Mouse (Mus musculus): Measurements from ENCODE around the gene Col19a1. TPM values are rescaled to one million over a fixed set of nuclear protein-coding genes. Genes with fewer than 3 reads are reported as not detected.

Col19a1 gene
- polyA plus RNA-seq, 1 experiment from 2014 or later = 0.32 TPM

DNA sequence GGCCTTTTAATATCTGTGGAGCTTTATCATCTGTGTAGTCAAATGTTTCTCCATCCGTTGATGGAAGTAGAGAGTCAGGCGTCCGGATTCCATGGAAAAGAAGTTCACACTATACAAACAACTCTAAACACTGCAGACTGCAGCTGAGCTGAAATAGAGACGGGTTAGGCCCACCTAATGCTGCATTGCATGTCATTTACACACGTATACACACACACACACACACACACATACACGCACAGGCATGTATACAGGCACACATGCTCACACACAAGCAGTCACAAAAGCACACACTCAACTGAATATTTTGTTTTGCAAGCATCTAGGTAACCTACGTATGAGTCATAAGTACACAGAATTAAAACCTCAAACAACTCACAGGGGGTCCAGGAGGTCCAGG, 284.2 kb downstream of the Col19a1 start:
- 89% methylated on average over 7 of the region's 7 CpGs for WGBS
- DNase-seq (ENCODE audit: low spot score) (no peak), ATAC-seq (0 out of 2 replicates have a peak, but pooled peaks have one; percentile 13)
- no peaks in the 10 kb centered on the region for H3K4me1 ChIP-seq (ENCODE audit: control insufficient read depth, insufficient read depth, low read length)
- H3K27me3 ChIP-seq (replicated peaks; ENCODE audit: control insufficient read depth, insufficient read depth, low read length) = no peaks in the 10 kb centered on the region
- H3K4me3 ChIP-seq (ENCODE audit: low read depth, low read length) = no peak overlapping the region
- H3K9me3 ChIP-seq (replicated peaks; ENCODE audit: control insufficient read depth, low read length) = no peaks in the 10 kb centered on the region
- H3K4me2 ChIP-seq (ENCODE audit: low read length) = no peak overlapping the region
- no peak overlapping the region for H3K27ac ChIP-seq (ENCODE audit: low read depth, low read length)
- no peak overlapping the region for H3K9ac ChIP-seq (ENCODE audit: low read length)
- no peaks in the 10 kb centered on the region for H3K36me3 ChIP-seq (ENCODE audit: control insufficient read depth, insufficient read depth, low read length)

DNA sequence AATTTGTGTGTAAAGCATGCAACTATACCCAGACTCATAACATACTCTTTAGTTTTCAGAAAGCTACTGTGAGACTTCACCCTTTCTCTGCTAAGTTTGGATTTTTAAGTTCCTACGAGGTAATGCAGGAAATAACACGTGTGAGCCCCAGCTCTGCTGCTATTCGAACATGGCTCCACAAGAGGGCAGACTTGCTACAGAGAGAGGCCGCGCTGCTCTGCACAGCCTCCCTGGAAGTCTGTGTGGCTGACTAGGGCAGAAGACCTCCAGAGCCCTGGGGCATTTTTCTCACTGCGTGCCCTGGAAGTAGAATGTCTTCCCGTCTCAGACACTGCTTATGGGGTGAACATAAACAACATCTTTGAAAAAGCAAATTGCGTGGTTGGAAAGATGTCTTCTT, 284.6 kb downstream of the Col19a1 start:
- DNase-seq (ENCODE audit: low spot score) = peak; percentile 77
- Histone ChIP-seq H3K27me3 (replicated peaks; ENCODE audit: control insufficient read depth, insufficient read depth, low read length) (no peaks in the 10 kb centered on the region), H3K27ac (ENCODE audit: low read depth, low read length) (no peak overlapping the region), H3K4me1 (ENCODE audit: control insufficient read depth, insufficient read depth, low read length) (no peaks in the 10 kb centered on the region), H3K4me2 (ENCODE audit: low read length) (no peak overlapping the region), H3K9me3 (replicated peaks; ENCODE audit: control insufficient read depth, low read length) (no peaks in the 10 kb centered on the region), H3K9ac (ENCODE audit: low read length) (no peak overlapping the region), H3K36me3 (ENCODE audit: control insufficient read depth, insufficient read depth, low read length) (no peaks in the 10 kb centered on the region), H3K4me3 (ENCODE audit: low read depth, low read length) (no peak overlapping the region)
- peak; percentile 90 for ATAC-seq
- WGBS = 11% methylated on average over 8 of the region's 8 CpGs

DNA sequence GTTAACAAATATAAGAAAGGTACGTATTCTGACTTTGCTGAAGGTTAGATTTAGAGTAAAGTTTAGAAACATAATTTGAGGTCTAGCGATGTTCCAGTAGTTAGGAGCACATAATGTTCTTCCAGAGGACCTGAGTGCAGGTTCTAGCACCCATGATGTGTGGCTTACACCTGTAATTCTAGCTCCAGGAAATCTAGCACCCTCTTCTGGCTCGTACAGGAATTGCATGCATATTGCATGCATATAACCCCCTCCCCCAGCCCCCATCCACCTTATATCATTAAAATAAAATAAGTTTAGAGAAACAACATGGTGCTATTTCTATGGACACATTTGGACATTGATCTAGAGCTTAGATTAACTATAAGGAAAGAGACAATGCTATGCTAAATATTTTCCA, 286.6 kb downstream of the Col19a1 start:
- ATAC-seq = no peak
- WGBS = 86% methylated on average over 3 of the region's 3 CpGs
- no peak overlapping the region for H3K4me2 ChIP-seq (ENCODE audit: low read length)

DNA sequence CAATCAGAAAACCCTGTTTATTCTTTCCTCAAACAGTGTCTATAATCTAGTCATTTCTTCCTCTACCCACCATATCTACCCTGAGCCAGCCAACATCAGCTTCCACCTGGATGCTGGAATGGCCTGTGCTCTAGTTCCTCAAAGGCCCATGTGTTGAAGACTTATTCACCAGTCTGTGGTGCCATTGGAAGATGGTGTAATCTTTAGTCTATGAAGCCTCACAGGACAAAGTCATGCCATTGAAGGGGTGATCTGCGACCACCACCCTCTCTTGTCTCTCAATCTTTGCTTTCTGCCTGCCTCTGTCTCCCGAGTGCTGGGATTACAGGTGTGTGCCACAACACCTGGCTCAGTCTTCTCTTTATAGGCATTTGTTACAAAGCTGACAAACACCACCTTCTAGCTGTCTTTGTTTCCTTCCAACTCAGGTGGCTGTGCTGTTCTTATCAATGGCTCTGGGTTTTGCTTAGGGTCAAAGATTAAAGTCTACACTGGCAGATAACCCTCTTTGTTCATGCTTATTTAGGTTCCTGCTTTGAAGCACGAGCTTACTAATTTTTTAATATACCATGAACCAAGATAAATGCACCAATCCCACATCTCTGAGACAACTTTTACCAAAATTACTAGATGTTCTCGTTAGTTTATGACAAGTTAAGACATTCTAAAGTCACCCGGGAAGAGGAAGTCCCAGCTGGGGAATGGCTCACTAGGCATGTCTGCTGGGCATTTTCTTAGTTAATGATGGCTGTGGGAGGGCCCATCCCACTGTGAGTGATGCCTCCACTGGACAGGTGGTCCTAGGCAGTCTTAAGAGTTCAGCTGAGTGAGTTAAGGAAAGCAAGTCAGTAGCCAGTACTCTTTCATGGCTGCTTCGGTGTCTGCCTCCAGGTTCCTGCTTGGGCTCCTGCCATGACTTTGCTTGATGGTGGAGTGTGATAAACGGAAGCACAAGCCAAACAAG, 292.0 kb downstream of the Col19a1 start:
- no peak overlapping the region for H3K9ac ChIP-seq (ENCODE audit: low read length)
- DNase-seq (ENCODE audit: low spot score) (no peak), ATAC-seq (no peak)
- H3K36me3 ChIP-seq (ENCODE audit: control insufficient read depth, insufficient read depth, low read length) = no peaks in the 10 kb centered on the region
- no peak overlapping the region for H3K4me3 ChIP-seq (ENCODE audit: low read depth, low read length)
- H3K27me3 ChIP-seq (replicated peaks; ENCODE audit: control insufficient read depth, insufficient read depth, low read length) = no peaks in the 10 kb centered on the region
- no peaks in the 10 kb centered on the region for H3K4me1 ChIP-seq (ENCODE audit: control insufficient read depth, insufficient read depth, low read length)
- no peak overlapping the region for H3K27ac ChIP-seq (ENCODE audit: low read depth, low read length)
- H3K9me3 ChIP-seq (replicated peaks; ENCODE audit: control insufficient read depth, low read length) = no peaks in the 10 kb centered on the region
- WGBS = 85% methylated on average over 7 of the region's 7 CpGs
- H3K4me2 ChIP-seq (ENCODE audit: low read length) = no peak overlapping the region

More for the DNA sequence above, 286.6 kb downstream of the Col19a1 start:
- DNase-seq (ENCODE audit: low spot score) = no peak
- Histone ChIP-seq H3K27me3 (replicated peaks; ENCODE audit: control insufficient read depth, insufficient read depth, low read length) (no peaks in the 10 kb centered on the region), H3K27ac (ENCODE audit: low read depth, low read length) (no peak overlapping the region), H3K9me3 (replicated peaks; ENCODE audit: control insufficient read depth, low read length) (no peaks in the 10 kb centered on the region), H3K4me1 (ENCODE audit: control insufficient read depth, insufficient read depth, low read length) (no peaks in the 10 kb centered on the region), H3K36me3 (ENCODE audit: control insufficient read depth, insufficient read depth, low read length) (no peaks in the 10 kb centered on the region), H3K4me3 (ENCODE audit: low read depth, low read length) (no peak overlapping the region), H3K9ac (ENCODE audit: low read length) (no peak overlapping the region)

DNA sequence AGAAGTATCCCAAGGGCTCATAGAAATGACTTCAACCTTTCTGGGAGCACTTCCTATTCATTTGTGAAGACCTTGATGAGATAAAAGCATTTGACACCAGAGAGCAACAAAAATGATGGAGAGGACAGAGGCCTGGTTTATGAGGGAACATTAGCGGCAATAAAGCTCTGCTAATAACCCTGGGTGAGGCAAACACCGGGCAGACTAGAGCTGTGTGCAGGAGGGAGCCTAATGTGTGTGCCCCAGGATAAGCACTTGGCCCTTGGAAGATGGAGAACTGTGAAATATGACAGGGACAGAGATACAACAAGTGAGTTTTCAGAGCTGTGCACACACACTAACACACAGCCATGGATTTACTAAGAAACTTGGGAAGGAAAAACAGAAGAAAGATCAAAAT, 294.8 kb downstream of the Col19a1 start:
- H3K9ac ChIP-seq (ENCODE audit: low read length) = no peak overlapping the region
- no peak for ATAC-seq
- H3K27me3 ChIP-seq (replicated peaks; ENCODE audit: control insufficient read depth, insufficient read depth, low read length) = no peaks in the 10 kb centered on the region
- no peak overlapping the region for H3K27ac ChIP-seq (ENCODE audit: low read depth, low read length)
- H3K4me2 ChIP-seq (ENCODE audit: low read length) = no peak overlapping the region
- no peaks in the 10 kb centered on the region for H3K4me1 ChIP-seq (ENCODE audit: control insufficient read depth, insufficient read depth, low read length)
- H3K36me3 ChIP-seq (ENCODE audit: control insufficient read depth, insufficient read depth, low read length) = no peaks in the 10 kb centered on the region
- no peak overlapping the region for H3K4me3 ChIP-seq (ENCODE audit: low read depth, low read length)
- no peaks in the 10 kb centered on the region for H3K9me3 ChIP-seq (replicated peaks; ENCODE audit: control insufficient read depth, low read length)
- WGBS = 69% methylated on average over 2 of the region's 2 CpGs
- no peak for DNase-seq (ENCODE audit: low spot score)

DNA sequence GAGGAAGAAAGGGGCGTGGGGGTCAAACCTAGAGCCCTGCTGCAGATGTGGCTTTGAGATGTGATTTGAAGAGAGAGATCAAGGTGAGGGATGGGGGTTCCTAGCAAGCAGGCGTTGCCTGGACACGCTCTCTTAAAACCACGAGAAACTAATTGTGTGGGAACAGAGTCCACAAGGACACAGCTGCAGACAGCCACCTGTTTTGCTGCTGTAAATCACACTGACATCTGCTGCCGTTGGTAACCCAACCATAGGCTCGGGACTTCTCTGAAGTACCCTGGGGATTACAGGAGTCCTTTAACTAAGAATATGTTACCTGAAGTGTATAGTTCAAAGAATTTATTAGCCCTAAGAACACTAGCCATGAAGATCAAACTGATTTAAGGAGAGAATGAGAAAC, 300.9 kb downstream of the Col19a1 start:
- WGBS = 69% methylated on average over 6 of the region's 6 CpGs
- H3K4me3 ChIP-seq (ENCODE audit: low read depth, low read length) = no peak overlapping the region
- no peaks in the 10 kb centered on the region for H3K27me3 ChIP-seq (replicated peaks; ENCODE audit: control insufficient read depth, insufficient read depth, low read length)

DNA sequence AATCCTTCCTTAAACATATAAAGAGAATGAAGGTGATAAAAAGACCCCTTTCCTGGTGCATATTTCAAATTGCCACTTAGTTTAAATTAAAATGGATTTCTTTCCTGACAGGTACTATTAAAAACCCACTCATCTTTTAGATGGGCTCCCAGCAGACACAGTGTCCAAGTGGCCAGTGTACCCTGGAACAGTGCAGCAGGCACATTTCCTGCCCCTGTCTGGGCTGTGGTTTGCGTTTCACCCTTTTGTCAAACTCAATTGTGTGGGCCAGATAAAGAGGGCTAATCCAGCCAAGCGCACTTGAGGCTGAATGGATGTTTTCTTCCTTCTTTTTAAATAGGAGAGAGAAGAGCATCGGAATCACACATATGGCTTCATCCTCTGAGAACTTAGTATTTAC, 320.2 kb downstream of the Col19a1 start:
- H3K27me3 ChIP-seq (replicated peaks; ENCODE audit: control insufficient read depth, insufficient read depth, low read length) = no peaks in the 10 kb centered on the region
- H3K4me1 ChIP-seq (ENCODE audit: control insufficient read depth, insufficient read depth, low read length) = 0 out of 2 replicates have a peak, but pooled peaks cover 4% of the 10 kb centered on the region
- no peak overlapping the region for H3K9ac ChIP-seq (ENCODE audit: low read length)
- H3K4me3 ChIP-seq (ENCODE audit: low read depth, low read length) = no peak overlapping the region
- H3K27ac ChIP-seq (ENCODE audit: low read depth, low read length) = no peak overlapping the region
- H3K36me3 ChIP-seq (ENCODE audit: control insufficient read depth, insufficient read depth, low read length) = no peaks in the 10 kb centered on the region
- WGBS = 8% methylated on average over 3 of the region's 3 CpGs
- H3K4me2 ChIP-seq (ENCODE audit: low read length) = no peak overlapping the region
- no peak for DNase-seq (ENCODE audit: low spot score)
- ATAC-seq = no peak
- H3K9me3 ChIP-seq (replicated peaks; ENCODE audit: control insufficient read depth, low read length) = no peaks in the 10 kb centered on the region

More for the DNA sequence above, 300.9 kb downstream of the Col19a1 start:
- ATAC-seq = no peak
- Histone ChIP-seq H3K4me1 (ENCODE audit: control insufficient read depth, insufficient read depth, low read length) (no peaks in the 10 kb centered on the region), H3K36me3 (ENCODE audit: control insufficient read depth, insufficient read depth, low read length) (no peaks in the 10 kb centered on the region), H3K9me3 (replicated peaks; ENCODE audit: control insufficient read depth, low read length) (no peaks in the 10 kb centered on the region), H3K4me2 (ENCODE audit: low read length) (no peak overlapping the region), H3K27ac (ENCODE audit: low read depth, low read length) (no peak overlapping the region), H3K9ac (ENCODE audit: low read length) (no peak overlapping the region)
- DNase-seq (ENCODE audit: low spot score) = no peak

DNA sequence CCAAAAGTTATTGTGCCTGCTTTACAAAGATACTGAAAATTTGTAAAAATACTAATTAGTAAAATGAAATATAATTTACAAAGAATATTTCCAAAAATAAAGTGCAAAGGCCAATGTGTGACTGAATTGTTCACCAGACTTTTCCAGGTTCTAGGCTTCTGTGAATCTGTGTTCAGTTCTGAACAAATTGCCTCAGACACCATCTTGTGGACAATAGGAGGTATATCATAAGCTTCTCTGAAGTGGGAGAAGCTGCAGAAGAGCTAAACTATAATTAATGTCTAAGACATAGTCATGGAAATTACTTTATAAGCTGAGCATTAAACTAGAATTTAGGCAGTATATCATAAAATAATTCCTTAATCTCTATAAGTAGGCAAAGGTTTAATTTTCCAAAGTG, 326.1 kb downstream of the Col19a1 start:
- Histone ChIP-seq H3K4me1 (ENCODE audit: control insufficient read depth, insufficient read depth, low read length) (no peaks in the 10 kb centered on the region), H3K4me2 (ENCODE audit: low read length) (no peak overlapping the region), H3K27ac (ENCODE audit: low read depth, low read length) (no peak overlapping the region), H3K27me3 (replicated peaks; ENCODE audit: control insufficient read depth, insufficient read depth, low read length) (no peaks in the 10 kb centered on the region), H3K9ac (ENCODE audit: low read length) (no peak overlapping the region), H3K4me3 (ENCODE audit: low read depth, low read length) (no peak overlapping the region), H3K9me3 (replicated peaks; ENCODE audit: control insufficient read depth, low read length) (no peaks in the 10 kb centered on the region), H3K36me3 (ENCODE audit: control insufficient read depth, insufficient read depth, low read length) (no peaks in the 10 kb centered on the region)
- DNase-seq (ENCODE audit: low spot score) (no peak), ATAC-seq (no peak)

DNA sequence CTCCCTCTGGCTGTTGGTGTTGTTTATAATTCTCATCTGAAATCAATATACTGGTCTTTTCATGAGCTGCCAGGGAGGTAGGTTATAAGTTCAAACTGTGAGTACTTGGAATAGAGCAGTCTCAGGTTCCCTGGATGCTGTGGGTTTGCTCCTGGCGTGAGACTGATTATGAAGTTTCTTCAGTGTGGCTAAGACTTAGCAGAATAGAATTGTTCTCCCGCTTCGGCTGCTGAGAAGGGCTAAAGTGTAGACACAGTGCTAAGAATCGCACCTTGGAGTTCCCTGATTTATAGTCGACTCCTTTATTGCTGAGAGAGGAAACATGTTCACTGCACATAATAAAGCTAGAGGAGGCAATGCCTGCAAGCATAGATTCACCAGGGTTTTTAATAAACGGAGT, 327.9 kb downstream of the Col19a1 start:
- no peak overlapping the region for H3K4me2 ChIP-seq (ENCODE audit: low read length)
- WGBS = 75% methylated on average over 6 of the region's 6 CpGs
- no peak overlapping the region for H3K4me3 ChIP-seq (ENCODE audit: low read depth, low read length)
- H3K9ac ChIP-seq (ENCODE audit: low read length) = no peak overlapping the region
- no peaks in the 10 kb centered on the region for H3K27me3 ChIP-seq (replicated peaks; ENCODE audit: control insufficient read depth, insufficient read depth, low read length)
- H3K9me3 ChIP-seq (replicated peaks; ENCODE audit: control insufficient read depth, low read length) = no peaks in the 10 kb centered on the region
- ATAC-seq (no peak), DNase-seq (ENCODE audit: low spot score) (no peak)
- H3K4me1 ChIP-seq (ENCODE audit: control insufficient read depth, insufficient read depth, low read length) = no peaks in the 10 kb centered on the region
- H3K36me3 ChIP-seq (ENCODE audit: control insufficient read depth, insufficient read depth, low read length) = no peaks in the 10 kb centered on the region
- H3K27ac ChIP-seq (ENCODE audit: low read depth, low read length) = no peak overlapping the region
